ENCODE assay signal across 8 mouse cellular contexts in genomic region chr5:123394957-123395881, GRCm38 (mm10). TPM values are rescaled to one million over a fixed set of nuclear protein-coding genes. Genes with fewer than 3 reads are reported as not detected.
A peak's percentile ranks its signal among the peaks of the same experiment; 100 is the strongest.
DNase-seq lines count a peak whose midpoint lies in the region; ATAC-seq and TF ChIP-seq lines count a peak whose summit lies in the region.

No protein-coding gene starts in this region.

- peaks cover 35% of the 10 kb centered on the region for H3K79me2 ChIP-seq in C2C12 (ENCODE audit: control insufficient read depth, insufficient read depth)

- H3K4me3 ChIP-seq in C2C12 (ENCODE audit: insufficient read depth, poor library complexity, severe bottlenecking) = peak overlapping the region; percentile 74
- H3K4me3 ChIP-seq in liver, embryonic 16.5 days (ENCODE audit: low read depth, low read length) = peak overlapping the region; percentile 81

- H3K9me3 ChIP-seq in liver, embryonic 16.5 days (replicated peaks; ENCODE audit: control insufficient read depth, low read length) = no peaks in the 10 kb centered on the region

- H3K79me3 ChIP-seq in C2C12 (ENCODE audit: low read depth) = peaks cover 9% of the 10 kb centered on the region

- TF ChIP-seq CTCF in C2C12 (IDR thresholded peaks at IDR 0.05; ENCODE audit: control insufficient read depth, insufficient read depth, insufficient read length) = no peak

- ATAC-seq in cerebellum, adult (ENCODE audit: insufficient number of reproducible peaks, low FRiP score, low TSS enrichment) = peak; percentile 47; the same call in 1 of the 2 replicates
- peak; percentile 25 for ATAC-seq in liver, embryonic 16.5 days (ENCODE audit: low read depth)
- peak; percentile 31; the same call in 1 of the 2 replicates for ATAC-seq in neutrophil, adult 5-6 weeks (ENCODE audit: extremely low read depth, insufficient number of reproducible peaks, low FRiP score, poor library complexity, severe bottlenecking)
- no peak for ATAC-seq in activated CD4-positive, CD25-positive, alpha-beta regulatory T cell, adult 4 months

- H3K27ac ChIP-seq in liver, embryonic 16.5 days (ENCODE audit: low read length) = peak overlapping the region; percentile 48

- peak overlapping the region; percentile 99 for H3K4me2 ChIP-seq in liver, embryonic 16.5 days (ENCODE audit: low read depth, low read length)

- no peak for DNase-seq in cerebellum, adult 8-10 months
- peak; percentile 59 for DNase-seq in embryo, embryonic 9.5 days (ENCODE audit: extremely low spot score)
- peak; percentile 46 for DNase-seq in heart, postnatal 4 days

- no peaks in the 10 kb centered on the region for H3K27me3 ChIP-seq in C2C12 (ENCODE audit: control insufficient read depth, insufficient read depth, insufficient read length)
- H3K27me3 ChIP-seq in liver, embryonic 16.5 days (ENCODE audit: control insufficient read depth, insufficient read depth, low read depth, low read length) = no peaks in the 10 kb centered on the region

- under 1% methylated on average over 65 of the region's 65 CpGs for WGBS in liver, embryonic 16.5 days (ENCODE audit: insufficient replicate concordance)

- peak overlapping the region; percentile 84 for H3ac ChIP-seq in C2C12 (ENCODE audit: control insufficient read depth, insufficient read length, low read depth)

- peak overlapping the region; percentile 86 for H3K9ac ChIP-seq in liver, embryonic 16.5 days (ENCODE audit: low read depth, low read length)

- peaks cover 22% of the 10 kb centered on the region for H3K4me1 ChIP-seq in liver, embryonic 16.5 days (ENCODE audit: control insufficient read depth, low read depth, low read length)

- H3K36me3 ChIP-seq in C2C12 (ENCODE audit: control insufficient read depth, insufficient read depth) = no peaks in the 10 kb centered on the region
- H3K36me3 ChIP-seq in liver, embryonic 16.5 days (ENCODE audit: control insufficient read depth, insufficient read depth) = no peaks in the 10 kb centered on the region

TF ChIP-seq in C2C12, 6 proteins besides CTCF, POLR2A, EP300 and RAD21:
- no peak for TF ChIP-seq MAX (IDR thresholded peaks at IDR 0.05)
- TF ChIP-seq MYOG (IDR thresholded peaks at IDR 0.05; ENCODE audit: control insufficient read depth, extremely low read depth, insufficient read length) = no peak
- TF ChIP-seq MYOD1 (IDR thresholded peaks at IDR 0.05; ENCODE audit: control insufficient read depth, insufficient read length, low read depth) = no peak
- TF ChIP-seq CEBPB (IDR thresholded peaks at IDR 0.05; ENCODE audit: low read depth) = no peak
- no peak for TF ChIP-seq FOSL1 (IDR thresholded peaks at IDR 0.05; ENCODE audit: insufficient read depth, low read length, poor library complexity, severe bottlenecking)
- TF ChIP-seq USF1 (IDR thresholded peaks at IDR 0.05; ENCODE audit: low read depth) = no peak

RNA-seq across cellular contexts. Expression of gene Mlxip, which starts 0.6 kb away (rescaled TPM):
- 4.0 TPM for polyA plus RNA-seq in C2C12 (2012; fragmentation: generic; extraction: Trizol)
- total RNA-seq in heart, postnatal 4 days (2021) = 10 to 100 TPM; 19.2 to 21.0 TPM
- 3.6 and 3.9 TPM in 2 replicates for polyA plus RNA-seq in liver, embryonic 16.5 days (2015; fragmentation: Nextera tagmentation; extraction: Ambion mirVana)
- 50.7 and 57.7 TPM in 2 replicates for total RNA-seq in neutrophil, adult 5-6 weeks (2017)
- polyA plus RNA-seq in activated CD4-positive, CD25-positive, alpha-beta regulatory T cell, adult 4 months (2017; shearing (Covaris generic)) = 10 to 100 TPM; 14.7 to 17.5 TPM

RNA-seq across cellular contexts. Expression of gene Bcl7a, which starts 51.6 kb away (rescaled TPM):
- polyA plus RNA-seq in C2C12 (2012; fragmentation: generic; extraction: Trizol) = 5.6 TPM
- 10 to 100 TPM; 14.1 to 14.8 TPM for total RNA-seq in heart, postnatal 4 days (2021)
- 5.5 and 6.0 TPM in 2 replicates for polyA plus RNA-seq in liver, embryonic 16.5 days (2015; fragmentation: Nextera tagmentation; extraction: Ambion mirVana)
- total RNA-seq in neutrophil, adult 5-6 weeks (2017) = 26.6 and 28.3 TPM in 2 replicates
- polyA plus RNA-seq in activated CD4-positive, CD25-positive, alpha-beta regulatory T cell, adult 4 months (2017; shearing (Covaris generic)) = 1 to 10 TPM; 5.3 to 6.0 TPM
